Mouse (Mus musculus): ENCODE data around the gene Nr1d1. TPM values are rescaled to one million over a fixed set of nuclear protein-coding genes. Genes with fewer than 3 reads are reported as not detected.
"Not testable (repeated sequence)": the region's sequence is repeated elsewhere in the genome, so short reads cannot be mapped to it uniquely, and the experiment has no call there.

Gene Nr1d1
- total RNA-seq, 2 experiments from 2014 or later, result 82.0 to 85.4 TPM

DNA sequence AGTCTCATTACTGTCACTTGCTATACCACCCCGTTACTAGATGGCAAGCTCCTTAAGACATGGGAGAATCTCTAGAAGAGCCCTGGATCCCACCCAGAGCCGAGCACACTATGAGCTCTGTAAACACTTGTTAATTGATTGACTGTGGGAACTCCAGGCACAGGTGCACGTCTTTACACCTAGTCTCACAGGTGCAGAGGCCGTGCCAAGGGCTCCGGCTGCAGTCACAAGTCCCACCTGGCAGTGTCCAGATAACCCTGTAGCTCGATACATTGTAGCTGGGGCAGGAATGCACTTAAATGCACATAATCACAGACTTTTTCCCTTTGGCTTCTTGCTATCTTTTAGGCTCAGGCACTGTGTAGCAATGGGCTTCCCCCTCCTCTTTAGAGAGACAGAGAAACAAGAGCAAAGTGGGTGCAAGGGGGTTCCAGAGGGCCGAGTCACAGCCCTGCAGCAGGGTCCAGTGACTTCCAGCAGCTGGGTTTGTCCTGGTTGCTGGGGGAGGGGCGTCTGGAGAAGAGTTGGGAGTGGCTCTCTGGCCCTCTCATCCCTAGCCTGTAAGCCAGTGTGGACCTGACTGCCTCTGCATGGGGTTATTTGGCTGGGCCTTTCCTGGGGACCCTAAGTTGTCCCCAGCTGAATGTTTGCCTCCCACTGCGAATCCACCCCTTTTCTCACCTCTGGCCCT, 31.3 kb downstream of the Nr1d1 start:
- peak in 1 of 2 experiments; percentile 44 for DNase-seq (ENCODE audit: low spot score in 2 of 2)
- intact Hi-C loops (cut with DNase I), result no loop called here

DNA sequence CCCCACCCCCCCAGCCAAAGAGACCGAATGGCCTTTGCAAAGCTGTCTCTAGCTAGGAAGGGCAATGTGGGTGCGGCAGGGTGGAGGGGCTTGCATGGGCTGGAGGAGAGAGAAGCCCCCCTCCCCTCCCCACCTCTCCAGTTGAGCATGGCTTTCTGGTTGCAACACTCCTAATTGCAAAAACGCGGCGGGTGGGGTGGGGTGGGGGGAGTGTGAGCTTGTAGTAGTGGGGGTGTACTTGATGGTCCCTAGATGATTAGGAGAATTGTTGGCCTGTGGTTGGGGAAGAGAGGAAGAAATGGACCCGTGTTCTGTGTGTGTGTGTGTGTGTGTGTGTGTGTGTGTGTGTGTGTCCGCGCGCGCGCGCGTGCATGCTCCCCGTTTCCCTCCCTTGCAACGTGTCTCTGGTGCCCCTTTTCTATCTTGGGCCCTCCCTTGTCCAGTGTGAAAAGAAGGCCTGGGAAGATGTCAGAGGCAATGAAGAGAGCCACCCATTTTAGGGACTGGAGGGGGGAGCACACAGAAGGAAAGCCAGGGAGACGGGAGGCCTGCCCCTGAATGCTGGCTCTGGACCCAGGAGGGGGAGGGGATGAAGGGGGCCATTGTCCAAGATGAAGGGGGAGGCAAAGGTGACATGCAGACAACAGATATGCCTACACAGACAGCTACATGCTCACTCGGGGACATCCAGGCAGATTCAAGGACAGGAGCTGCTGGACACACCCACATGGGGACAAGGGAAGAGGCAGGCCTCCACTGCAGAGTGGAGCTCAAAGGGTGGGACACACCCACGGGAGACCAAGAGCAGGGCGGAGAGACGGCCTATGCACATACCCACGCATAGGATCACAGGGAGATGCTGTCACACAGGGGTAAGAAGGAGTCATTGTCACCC, 32.5 kb downstream of the Nr1d1 start:
- no peak for DNase-seq (ENCODE audit: low spot score in 2 of 2)
- intact Hi-C loops (cut with DNase I), result no loop called here

DNA sequence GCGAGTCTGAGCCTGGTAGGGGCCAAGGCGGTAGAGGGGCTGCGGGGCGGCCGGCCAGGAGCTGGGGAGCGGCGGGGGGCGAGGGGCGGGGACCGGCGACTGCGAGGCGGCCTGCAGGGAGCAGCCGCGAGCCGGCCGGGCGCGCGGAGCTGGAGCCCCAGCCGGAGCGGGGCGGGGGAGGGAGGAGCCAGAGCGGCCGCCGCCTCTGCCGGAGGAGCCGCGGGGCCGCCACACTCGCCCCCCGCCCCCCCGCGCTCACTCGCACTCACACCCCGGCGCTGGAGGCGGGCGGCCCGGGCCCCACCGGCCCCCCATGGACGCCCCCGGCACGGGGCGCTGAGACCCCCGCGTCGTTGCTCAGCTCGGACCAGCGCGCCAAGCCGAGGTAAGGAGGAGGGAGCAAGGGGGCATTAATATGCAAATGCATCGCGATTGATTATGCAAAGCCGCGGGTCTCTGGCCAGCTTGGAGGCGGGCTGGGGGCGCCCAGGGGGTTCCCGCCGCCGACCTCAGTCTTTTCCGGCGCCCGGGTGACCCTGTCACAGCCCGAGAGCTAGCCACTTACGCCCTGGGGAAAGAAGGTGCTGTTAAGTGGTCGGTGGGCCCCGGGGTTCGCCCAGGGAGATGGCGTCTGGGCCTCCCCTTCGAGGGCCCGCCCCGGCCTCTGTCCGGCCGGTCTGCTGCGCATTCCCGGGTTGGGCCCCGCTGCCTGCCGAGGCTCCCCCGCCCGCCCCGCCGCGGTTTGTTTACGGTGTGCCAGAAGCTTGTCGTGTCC, 33.3 kb downstream of the Nr1d1 start:
- intact Hi-C loops (cut with DNase I), result loop anchor here (1.0 to 2.0 kb wide), 2 partner anchors 13 to 45 kb away; no protein-coding TSS in a partner anchor
- DNase-seq (ENCODE audit: low spot score in 2 of 2), result peak in 1 of 2 experiments; percentile 78

DNA sequence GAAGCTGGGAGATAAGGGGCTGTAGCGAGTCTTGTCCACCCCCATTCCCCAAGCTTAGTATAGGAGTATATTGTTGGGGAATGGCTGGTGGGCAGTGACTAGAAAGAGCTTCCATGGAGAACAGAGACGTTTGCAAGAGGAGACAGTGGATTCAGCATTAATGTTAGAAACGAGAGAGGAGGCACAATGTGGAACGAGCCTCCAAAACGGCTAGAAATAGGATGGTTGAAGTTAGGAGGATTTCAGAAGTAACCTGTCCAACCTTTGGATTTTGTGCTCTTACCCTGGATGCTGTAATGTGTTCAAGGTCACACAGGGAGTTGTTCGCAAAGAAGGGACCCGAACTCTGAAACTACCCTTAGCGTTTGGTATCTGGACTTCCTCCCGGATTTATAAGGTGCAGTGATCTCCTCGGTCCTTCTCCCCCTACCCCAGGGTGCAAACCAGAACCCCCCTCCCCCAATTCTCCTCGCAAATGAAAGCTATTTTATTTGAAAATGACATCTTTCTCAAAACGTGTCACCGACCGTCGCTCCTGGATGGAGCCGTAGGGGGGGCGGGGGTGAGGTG, 34.0 kb downstream of the Nr1d1 start:
- intact Hi-C loops (cut with DNase I), result loop anchor here (1.0 to 2.0 kb wide), 2 partner anchors 14 to 46 kb away; no protein-coding TSS in a partner anchor
- peak in 1 of 2 experiments; percentile 49 for DNase-seq (ENCODE audit: low spot score in 2 of 2)

DNA sequence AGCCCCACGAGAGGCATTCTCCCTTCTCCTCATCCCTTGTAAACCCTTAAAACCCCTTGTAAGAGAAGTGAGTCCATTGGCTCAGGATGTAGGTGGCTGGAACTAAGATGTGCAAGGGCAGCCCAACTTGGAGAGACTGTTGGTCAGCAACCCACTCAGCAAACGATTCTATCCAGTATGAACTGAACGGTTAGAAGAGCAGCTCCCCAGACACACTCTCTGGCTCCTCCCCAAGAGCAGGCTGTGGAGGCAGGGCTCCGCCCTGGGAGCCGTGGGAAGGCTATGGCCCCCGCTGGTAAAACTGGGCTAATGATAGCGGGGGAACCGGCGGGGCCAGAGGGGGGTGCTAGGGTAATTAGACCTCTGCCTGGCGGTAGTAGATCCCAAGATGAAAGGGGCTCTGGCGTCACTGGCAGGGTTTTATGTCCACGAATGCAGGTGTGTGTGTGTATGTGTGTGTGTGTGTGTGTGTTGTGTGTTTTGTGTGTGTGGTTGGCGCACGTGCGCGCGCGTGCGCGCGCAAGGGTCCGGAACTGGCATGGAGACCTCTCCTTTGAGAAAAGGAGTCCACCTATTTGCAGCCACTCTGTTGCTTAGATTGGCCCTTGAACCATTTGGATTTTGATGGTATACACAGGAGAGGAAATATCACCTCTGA, 34.6 kb downstream of the Nr1d1 start, which contains the start of gene Thra:
Gene Thra (plus strand): TSS at position 246 of the 658 bp plus-strand sequence.
- intact Hi-C loops (cut with DNase I), result loop anchor here (1.0 to 2.0 kb wide), 2 partner anchors 15 to 46 kb away; no protein-coding TSS in a partner anchor
- peak; percentile 70 to 77 for DNase-seq (ENCODE audit: low spot score in 2 of 2)

DNA sequence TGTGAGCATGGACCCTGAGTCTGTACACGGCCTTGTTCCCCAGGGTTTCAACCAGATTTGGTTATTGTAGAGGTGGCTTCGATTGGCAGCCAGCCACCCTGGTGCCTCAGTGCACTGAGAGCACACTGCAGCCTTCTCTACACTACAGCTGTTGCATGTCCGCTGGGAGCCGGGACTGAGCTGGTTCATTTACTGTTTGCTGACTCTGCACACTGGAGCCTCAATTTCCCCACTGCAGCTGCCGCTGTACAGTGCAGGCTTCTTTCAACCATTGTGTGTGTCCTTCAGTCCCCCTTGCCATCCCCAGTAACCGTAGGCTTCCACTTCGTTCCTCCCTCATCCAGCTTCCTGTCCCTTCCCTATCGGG, 35.1 kb downstream of the Nr1d1 start:
- peak; percentile 52 to 69 for DNase-seq (ENCODE audit: low spot score in 2 of 2)
- intact Hi-C loops (cut with DNase I), result loop anchor here (2.0 kb wide), 1 partner anchor 47 kb away; no protein-coding TSS in a partner anchor

DNA sequence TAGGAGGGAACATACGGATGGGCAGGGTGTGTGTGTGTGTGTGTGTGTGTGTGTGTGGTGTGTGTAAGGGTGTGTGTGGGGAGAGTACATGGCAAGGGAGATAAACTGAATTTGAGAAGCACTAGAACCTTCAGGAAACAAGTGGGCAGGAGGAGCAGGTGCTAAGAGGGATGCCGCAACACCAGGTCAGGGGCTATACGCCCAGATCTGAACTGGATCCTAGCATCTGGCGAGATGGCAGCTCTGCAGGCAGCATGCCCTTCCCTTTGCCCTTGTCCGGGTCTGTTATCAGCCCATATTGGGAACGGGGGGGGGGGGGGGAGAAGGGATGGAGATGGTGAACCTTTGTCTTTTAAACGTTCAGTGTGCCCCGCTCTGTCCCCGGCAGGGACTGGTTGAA, 36.2 kb downstream of the Nr1d1 start:
- intact Hi-C loops (cut with DNase I), result no loop called here
- no peak for DNase-seq (ENCODE audit: low spot score in 2 of 2)

DNA sequence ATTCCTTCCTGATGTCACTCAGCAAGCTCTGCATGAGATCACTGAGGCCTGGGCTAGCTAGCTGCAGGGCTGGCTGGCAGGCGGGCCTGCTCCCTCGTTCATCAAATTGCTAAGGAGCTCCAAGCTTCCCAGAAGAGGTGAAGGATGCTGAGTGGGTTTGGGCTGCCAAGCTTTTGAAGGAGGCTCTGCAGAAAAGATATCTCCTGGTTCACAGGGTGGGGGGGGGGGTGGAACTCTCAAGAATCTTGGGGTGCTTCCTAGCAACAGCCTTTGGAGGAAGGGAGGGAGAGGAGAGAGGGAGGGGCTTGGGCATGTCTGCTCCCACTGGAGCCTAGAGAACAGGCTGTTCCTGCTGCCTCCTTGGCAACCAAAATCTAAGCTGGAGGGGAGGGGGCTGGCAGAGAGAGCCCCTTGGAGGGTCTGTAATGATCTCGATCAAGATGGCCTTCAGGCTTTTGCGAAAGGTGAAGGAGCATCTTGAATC, 36.7 kb downstream of the Nr1d1 start:
- intact Hi-C loops (cut with DNase I), result no loop called here
- peak; percentile 73 to 90 for DNase-seq (ENCODE audit: low spot score in 2 of 2)

DNA sequence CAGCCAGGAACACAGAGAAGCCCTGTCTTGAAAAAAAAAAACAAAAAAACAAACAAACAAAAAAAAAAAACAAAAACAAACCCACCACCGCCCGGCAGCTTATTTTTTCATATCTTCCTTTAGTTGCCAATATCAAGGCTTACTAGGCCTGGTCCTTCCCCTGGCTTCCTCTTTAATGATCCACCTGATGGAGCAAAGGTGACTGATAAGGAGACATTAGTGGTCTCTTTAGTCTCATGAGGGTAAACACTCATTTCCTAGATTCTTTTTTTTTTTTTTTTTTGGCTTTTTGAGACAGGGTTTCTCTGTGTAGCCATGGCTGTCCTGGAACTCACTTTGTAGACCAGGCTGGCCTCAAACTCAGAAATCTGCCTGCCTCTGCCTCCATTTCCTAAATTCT, 37.9 kb downstream of the Nr1d1 start:
- DNase-seq (ENCODE audit: low spot score in 2 of 2); intact Hi-C loops (cut with DNase I): not testable (repeated sequence)

DNA sequence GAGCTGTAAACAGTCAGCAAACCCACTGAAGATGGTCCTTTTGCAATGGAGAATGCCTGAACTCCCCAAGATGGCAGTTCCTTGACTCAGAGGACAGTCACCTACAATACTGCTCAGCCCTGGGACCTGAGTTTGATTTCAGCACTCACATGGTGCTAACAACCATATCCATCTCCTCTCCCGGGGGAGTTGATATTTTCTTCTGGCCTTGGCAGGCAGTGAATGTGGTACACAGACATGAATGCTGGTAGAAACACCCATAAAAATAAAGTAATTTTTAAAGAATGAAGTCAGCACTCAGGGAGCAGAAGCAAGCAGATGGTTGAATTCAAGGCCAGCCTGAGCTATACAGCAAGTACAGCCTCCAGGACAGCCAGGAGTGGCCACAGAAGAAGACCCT, 39.0 kb downstream of the Nr1d1 start:
- DNase-seq (ENCODE audit: low spot score in 2 of 2), result no peak
- intact Hi-C loops (cut with DNase I), result no loop called here

DNA sequence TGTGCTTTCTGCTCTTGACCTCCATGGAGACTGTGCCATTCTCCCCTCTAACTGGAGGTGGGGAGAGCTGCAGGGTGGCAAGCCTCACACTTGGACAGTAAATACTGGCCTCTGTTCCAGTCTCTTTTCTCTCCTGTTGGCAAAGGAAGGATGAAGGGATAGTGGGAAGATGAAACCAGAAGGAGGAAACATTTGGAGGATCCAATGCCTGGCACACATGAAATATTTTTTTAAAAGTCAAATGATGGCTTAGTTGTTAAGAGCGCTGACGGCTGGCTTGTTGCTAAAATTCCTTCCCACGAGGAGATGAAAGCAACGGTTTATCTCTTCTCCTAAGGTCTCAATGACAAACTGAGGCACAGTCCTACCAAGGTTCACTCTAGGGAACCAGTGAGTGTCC, 40.0 kb downstream of the Nr1d1 start:
- no peak for DNase-seq (ENCODE audit: low spot score in 2 of 2)
- intact Hi-C loops (cut with DNase I), result no loop called here

DNA sequence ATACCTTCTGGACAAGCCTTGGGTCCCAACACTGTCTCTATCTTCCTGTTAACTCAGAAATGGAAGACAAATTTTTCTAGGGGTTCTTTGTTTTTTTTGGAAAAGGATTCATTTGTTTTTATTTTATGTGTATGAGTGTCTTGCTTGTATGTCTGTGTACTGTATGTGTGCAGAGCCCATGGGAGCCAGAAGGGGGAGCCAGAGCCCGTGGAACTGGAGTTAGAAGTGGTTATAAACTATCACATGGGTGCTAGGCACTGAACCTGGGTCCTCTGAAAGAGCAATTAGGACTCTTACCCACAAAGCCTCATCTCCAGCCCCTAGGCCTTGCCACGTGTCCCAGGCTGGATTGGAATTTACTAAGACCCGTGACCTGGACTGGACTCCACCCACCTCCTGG, 41.1 kb downstream of the Nr1d1 start:
- intact Hi-C loops (cut with DNase I), result no loop called here
- DNase-seq (ENCODE audit: low spot score in 2 of 2), result no peak

DNA sequence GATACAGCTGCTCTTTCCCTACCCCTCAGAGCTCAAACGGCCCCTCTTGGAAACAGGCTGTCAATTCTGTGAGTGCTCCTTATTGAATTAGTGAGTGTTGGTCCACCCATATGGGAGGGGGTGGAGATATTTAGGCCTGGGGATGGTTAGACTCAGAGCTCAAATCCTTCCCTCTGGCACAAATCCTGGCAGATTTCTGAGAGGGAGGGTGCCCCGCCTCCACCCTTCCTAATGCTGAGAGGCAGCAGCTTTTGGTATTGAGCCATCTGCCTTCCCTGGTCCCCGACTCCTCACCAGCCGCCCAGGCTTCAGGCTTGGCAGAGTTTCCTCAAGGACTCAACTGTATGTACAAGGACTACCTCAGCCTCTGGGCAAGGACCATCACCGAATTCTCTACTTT, 44.0 kb downstream of the Nr1d1 start:
- peak; percentile 75 to 80 for DNase-seq (ENCODE audit: low spot score in 2 of 2)
- intact Hi-C loops (cut with DNase I), result no loop called here

DNA sequence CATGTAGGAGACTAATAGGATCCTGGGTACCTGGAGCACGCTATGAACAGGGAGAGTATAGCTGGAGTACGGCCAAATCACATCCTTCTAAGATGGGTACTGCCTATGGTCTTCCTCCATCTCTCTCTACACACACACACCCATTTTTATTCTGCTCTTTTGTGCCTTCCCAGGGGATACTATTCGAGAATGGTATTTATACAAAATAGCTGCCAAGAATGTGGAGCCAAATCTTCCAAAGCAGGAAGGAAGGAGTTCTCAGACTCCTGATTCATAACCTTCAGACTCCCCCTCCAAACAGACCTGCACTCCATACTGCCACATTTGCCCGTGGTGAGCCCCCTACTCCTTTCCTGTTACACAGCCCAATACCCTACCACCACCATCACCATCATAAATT, 44.4 kb downstream of the Nr1d1 start:
- DNase-seq (ENCODE audit: low spot score in 2 of 2), result no peak
- intact Hi-C loops (cut with DNase I), result no loop called here

DNA sequence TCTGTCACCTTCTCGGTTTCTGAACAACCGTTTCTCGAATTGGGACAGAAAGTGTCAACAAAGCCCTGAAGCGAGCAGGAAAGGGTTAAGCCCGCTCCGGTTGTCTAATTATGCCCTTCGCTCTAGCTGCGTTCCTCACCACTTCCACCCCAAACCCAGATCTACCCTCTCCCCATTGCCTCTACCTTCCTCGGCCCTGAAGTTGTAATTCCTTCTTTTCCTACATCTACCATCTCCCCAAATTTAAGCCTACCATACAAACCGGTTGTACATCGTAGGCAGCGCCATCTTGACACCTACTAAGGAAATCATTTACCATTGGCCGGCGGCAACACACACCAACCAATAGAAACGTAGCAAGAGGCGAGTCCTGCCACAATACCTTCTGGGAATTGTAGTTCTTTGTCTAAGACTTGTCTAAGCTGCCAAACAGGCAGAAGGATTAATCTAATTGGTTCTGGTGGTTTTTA, 46.0 kb downstream of the Nr1d1 start, which contains the start of gene Med24:
Gene Med24 (minus strand): TSS at position 317 of the 470 bp plus-strand sequence.
- DNase-seq (ENCODE audit: low spot score in 2 of 2), result peak; percentile 91 to 97
- intact Hi-C loops (cut with DNase I), result no loop called here

DNA sequence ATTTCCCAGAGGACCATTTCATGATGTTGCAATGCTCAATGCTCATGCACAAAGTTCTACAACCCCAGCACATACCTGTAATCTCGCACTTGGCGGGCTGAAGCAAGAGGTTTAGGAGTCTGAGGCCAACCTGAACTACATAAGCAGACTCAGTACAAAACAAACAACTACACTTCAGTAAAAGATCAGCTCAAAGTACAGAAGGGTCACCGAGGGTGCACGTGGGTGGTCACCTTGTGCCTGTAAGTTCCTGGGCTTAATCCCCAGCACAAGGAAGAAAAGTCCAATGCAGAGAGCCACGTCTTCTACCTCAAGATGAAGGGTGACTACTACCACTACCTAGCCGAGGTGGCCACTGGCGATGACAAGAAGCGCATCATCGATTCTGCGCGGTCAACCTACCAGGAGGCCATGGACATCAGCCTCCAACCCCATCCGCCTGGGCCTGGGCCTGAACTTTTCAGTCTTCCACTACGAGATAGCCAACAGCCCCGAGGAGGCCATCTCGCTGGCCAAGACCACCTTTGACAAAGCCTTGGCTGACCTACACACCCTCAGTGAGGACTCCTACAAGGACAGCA, 49.1 kb downstream of the Nr1d1 start:
- no peak for DNase-seq (ENCODE audit: low spot score in 2 of 2)
- intact Hi-C loops (cut with DNase I), result no loop called here

DNA sequence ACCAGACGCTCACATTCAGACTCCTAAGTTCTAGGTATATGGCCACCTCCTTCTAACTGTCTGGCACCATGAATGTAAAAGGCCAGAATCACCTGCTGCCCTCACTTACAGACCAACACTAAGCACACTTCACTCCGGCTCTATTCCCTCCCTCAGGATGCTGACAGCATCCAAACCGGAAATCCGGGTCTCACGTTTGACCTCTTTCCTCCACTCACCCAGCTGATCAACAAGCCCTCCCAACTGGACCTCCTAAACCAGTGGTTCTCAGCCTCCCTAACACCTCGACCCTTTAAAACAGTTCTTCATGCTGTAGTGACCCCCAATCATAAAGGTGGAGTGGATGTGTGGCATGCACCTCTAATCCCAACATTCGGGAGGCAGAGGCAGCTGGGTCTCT, 52.0 kb downstream of the Nr1d1 start:
- no peak for DNase-seq (ENCODE audit: low spot score in 2 of 2)
- intact Hi-C loops (cut with DNase I), result no loop called here

Measured in left cerebral cortex, postnatal 14 days (tissue).